Mouse (Mus musculus) common myeloid progenitor, adult 5-6 weeks (primary cell): Measurements from ENCODE around the gene Ckmt2. TPM values are rescaled to one million over a fixed set of nuclear protein-coding genes. Genes with fewer than 3 reads are reported as not detected.
A peak's percentile ranks its signal among the peaks of the same experiment; 100 is the strongest.

Experiments used
- ATAC-seq: replicated peaks from 2 replicates; pipeline ENCODE4 v1.8.0; 2016; ENCODE audit warnings: low read depth, mild to moderate bottlenecking, moderate TSS enrichment, inconsistent platforms; ENCODE audit not compliant: poor library complexity, severe bottlenecking
- total RNA-seq: library from RNA; stranded (forward); fragments of 200-1000, 187-1606 nt; gene quantifications from 2 replicates; pipeline ENCODE4 v1.2.3, GENCODE M21; 2017

Gene Ckmt2
- total RNA-seq, 1 experiment from 2014 or later, result not detected

DNA sequence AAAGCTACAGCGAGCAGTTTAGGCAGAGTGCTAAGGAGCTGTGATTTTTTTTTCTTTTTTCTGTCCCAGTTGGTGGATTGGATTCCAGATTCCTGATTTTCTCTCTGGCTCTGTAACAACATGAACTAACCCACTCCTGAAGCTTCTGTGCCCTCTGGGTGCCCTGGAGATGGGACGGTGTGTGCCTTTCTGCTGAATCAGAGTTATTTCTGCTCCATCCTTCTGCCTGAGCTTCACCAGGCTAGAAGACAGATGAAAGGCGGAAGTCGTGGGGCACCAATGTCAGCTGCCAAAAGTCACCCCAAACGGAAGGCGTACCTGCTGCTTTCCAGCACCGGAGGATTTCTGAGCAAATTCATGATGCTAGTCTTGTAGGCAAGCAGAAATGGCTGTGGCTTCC lies 2.1 kb downstream of the Ckmt2 start:
- no peak for ATAC-seq

DNA sequence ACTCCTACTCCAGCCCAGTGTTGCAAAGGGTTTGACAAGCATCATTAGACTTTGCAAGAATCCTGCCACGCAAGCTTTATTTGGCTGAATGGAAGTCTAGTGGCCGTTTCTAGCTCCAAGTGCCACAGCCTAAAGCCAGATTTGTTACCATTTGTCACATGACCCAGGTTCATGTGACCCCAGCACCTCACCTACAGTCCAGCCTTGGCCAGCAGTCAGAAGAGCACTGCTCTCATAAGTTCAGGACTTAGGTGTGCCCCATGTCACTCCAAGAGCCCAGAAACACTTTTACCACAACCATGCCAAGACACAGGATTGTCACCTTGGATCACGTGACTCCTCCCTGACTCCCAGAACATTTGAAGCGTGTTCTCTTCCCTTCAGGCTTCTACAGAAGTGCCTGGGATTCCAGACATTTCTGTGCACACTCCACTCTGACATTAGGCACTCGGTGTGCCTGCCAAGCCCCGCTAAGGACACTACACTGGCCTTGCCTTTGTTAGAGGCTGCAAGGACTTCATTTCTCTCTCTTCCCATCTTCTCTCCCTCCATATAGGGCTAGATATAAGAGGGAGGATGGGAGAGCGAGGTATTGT lies 2.9 kb downstream of the Ckmt2 start:
- ATAC-seq, result no peak

GRCm38 (mm10) chr13:91868577-91868976 lies 8.1 kb downstream of the Ckmt2 start:
- ATAC-seq, result no peak

GRCm38 (mm10) chr13:91858835-91859234 lies 17.9 kb downstream of the Ckmt2 start:
- peak; percentile 65; the same call in 1 of the 2 replicates for ATAC-seq

DNA sequence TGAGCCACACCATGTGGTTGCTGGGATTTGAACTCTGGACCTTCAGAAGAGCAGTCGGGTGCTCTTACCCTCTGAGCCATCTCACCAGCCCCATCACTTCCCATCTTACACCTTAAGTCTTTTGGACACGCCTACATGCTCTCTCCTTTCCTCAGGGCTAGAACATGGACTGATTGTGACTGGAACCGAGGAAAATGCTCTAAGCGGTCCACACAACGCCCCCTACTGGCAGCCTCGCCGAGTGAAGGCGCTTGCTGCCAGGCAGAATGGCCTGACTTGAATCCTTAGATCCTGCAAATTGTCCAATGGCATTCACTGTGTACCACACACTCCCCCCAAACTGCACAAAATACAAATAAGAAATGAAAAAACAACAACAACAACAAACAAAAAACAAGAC lies 19.3 kb downstream of the Ckmt2 start:
- ATAC-seq, result no peak

GRCm38 (mm10) chr13:91854412-91854811 lies 22.3 kb downstream of the Ckmt2 start:
- ATAC-seq, result no peak

DNA sequence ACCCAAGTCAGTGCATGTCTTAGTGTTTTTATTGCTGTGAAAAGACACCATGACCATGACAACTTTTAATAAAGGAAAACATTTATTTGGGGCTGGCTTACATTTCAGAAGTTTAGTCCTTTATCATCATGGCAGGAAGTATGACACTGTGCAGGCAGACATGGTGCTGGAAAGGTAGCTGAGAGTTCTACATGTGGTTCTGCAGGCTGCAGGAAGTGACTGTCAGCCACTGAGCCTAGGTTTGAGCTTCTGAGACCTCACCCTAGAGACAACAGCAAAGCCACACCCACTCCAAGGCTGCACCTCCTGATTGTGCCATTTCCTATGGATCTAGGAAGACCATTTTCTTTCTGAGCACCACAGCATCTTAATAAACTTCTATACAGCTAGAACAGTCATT lies 48.8 kb downstream of the Ckmt2 start:
- ATAC-seq, result no peak

DNA sequence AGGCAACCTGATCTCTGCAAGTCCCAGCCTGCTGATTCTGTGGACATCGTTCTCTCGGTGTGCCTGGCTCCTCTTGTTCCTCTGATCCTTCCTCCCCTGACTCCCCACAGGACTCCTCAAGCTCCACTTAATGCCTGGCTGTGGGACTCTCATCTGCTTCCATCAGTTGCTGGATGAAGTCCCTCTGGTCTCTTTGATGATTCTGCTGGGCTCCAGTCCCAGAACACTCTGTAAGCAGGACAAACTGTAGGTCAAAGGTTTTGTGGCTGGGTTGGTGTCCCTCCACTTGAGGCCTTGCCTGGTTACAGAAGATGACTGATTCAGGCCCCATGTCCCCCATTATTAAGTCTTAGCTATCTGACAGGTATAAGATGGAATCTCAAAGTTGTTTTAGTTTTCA lies 50.6 kb downstream of the Ckmt2 start:
- no peak for ATAC-seq

DNA sequence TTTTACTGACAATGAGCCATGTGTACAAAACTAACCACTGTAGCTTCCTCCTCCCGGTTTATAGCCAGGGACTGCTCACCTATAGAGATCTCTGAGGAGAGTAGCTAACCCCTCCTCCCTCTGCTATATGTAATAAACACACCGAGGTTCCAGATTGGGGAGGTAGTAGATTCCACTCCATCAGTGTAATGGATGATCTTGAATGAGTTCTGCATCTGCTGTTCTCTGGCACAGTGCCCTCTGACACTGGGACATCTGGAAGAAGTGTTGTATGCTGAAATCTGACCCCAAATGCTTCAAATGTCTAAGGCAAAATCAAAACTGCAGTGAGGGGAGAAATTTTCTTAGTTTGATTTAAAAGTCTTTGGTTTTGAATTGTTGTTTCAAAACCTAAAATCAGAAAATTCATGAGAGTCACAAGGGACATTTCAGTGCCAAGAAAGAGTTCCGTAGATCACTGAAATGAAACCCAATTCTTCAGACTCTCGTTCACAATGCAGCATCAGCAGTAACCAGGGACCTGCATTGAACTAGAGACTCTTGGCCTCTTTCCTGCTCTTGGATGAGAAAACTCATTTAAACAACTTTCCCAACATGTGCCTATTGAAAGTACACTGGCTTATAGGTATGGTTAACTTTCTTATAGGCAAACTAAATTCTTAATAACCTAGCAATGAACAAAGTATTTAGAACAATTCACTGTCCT lies 51.7 kb downstream of the Ckmt2 start:
- no peak for ATAC-seq

GRCm38 (mm10) chr13:91823735-91824134 lies 53.0 kb downstream of the Ckmt2 start:
- no peak for ATAC-seq

- ATAC-seq, result no peak
Measured at GRCm38 (mm10) chr13:91814670-91815069, 62.0 kb downstream of the Ckmt2 start.

GRCm38 (mm10) chr13:91809476-91809875 lies 67.2 kb downstream of the Ckmt2 start:
- ATAC-seq, result 0 out of 2 replicates have a peak, but pooled peaks have one; percentile 19

GRCm38 (mm10) chr13:91807874-91808575 lies 68.7 kb downstream of the Ckmt2 start:
- peak; percentile 47; the same call in 1 of the 2 replicates for ATAC-seq

DNA sequence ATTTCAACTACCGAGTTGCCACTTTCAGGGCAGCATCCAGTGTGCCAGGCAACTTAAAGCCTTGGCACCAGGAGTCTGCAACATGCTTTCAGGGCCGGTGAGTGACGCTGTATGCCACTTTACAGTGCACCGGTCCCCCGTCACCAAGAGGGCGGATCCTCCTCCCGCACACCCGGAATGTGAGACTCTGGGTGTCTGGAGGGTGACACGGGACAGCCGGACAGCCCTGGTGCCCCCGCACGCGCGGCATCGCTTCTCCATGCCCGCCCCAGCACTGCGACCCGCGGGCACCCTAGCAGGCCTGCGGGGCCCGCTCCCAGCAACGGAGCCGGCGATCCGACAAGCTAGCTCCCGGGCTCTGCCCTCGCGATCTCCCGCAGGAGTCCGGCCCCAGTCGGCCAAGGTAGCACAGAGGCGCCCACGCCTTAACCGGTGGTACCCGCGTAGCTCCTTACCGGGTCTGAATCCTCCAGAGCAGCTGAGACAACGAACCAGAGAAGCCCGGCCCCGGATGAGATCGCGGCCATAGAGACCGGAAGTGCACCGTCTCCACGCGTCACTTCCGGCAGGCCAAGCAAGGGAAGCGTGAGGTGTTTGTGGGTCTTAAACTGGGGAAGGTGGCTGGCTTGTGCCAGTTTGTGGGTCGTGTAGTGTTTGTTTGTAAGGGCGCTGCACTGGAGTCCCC lies 69.4 kb downstream of the Ckmt2 start, which contains the start of gene Zcchc9:
TSS of gene Zcchc9 (minus strand) at position 551 of the 685 bp plus-strand sequence.
- ATAC-seq, result peak; percentile 95

Other genes starting within 250 kb of the Ckmt2 start
- gene Acot12, start 135.4 kb downstream of the Ckmt2 start, total RNA-seq, result not detected in 2 replicates
- gene Zcchc9, start 69.2 kb downstream of the Ckmt2 start, total RNA-seq, result 36.7 and 46.4 TPM in 2 replicates